Mouse (Mus musculus): ENCODE data around the gene Lsamp.
A peak's percentile ranks its signal among the peaks of the same experiment; 100 is the strongest.

The Lsamp gene

GRCm38 (mm10) chr16:39984205-39984634 lies at the start of gene Lsamp:
Gene Lsamp, plus strand, starts transcription at chr16:39984361.
- DNase-seq (ENCODE audit: low spot score): peak; percentile 16

- DNase-seq (ENCODE audit: low spot score): no peak
Measured at GRCm38 (mm10) chr16:39957686-39958085, 26.5 kb upstream of the Lsamp start.

DNA sequence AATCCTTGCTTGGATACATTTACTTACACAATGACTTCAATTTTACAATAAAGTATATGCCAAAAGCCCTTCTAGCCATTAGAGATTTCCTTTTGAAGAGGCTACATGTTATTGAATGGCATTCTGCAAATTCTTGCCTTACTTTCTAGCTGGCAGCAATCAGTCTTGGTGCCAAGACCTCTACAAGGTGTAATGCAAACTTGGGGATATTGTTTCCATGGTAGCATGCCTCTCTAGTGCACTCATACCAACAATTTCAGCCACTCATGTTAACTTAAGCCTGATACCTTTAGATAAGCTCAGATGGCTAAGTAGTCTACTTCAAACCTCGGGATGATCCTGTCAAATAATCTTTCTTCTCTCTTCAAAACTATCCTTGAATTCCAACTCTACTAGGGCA lies 11.4 kb upstream of the Lsamp start:
- no peak for DNase-seq (ENCODE audit: low spot score)

GRCm38 (mm10) chr16:39984635-39985291 lies 602 bp downstream of the Lsamp start:
- DNase-seq (ENCODE audit: low spot score): no peak

DNA sequence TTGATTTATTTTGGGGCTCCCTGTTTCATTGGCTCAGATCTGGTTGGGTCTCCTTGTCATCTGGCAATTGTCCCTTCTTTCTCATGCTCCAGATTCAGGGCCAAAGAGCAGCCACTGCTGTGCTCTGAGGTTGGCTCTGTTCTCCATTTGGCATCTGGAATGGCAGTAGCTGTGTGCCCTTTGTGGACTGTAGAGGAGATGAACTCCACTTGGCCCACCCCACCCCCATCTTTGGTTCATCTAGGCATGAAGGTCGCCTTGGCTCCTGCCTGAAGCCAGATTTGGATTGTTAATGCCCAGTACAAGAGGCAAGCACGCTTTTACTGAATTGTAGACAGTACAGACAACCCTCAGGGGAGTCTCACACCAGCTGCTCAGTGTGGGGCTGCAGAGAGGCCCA lies 4.3 kb downstream of the Lsamp start:
- DNase-seq (ENCODE audit: low spot score): no peak

DNA sequence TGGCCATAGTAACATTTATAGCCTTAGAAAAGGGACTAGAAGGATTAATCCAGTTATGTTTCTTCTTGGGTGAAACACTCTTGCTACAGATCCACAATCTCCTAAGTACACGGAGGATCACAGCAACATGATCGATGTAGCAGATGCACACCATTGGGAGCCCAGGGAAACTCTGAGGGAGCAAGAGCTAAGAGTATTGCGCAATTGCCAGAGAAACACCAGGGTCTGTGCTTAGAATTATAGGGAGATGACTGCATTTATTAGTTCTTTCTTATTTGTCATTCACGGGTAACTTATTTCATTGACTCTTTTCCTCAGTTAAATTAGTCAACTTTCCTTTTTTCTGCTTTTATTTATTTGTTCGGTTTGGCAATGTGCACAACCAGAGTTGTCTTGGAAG lies 10.7 kb downstream of the Lsamp start:
- no peak for DNase-seq (ENCODE audit: low spot score)

DNA sequence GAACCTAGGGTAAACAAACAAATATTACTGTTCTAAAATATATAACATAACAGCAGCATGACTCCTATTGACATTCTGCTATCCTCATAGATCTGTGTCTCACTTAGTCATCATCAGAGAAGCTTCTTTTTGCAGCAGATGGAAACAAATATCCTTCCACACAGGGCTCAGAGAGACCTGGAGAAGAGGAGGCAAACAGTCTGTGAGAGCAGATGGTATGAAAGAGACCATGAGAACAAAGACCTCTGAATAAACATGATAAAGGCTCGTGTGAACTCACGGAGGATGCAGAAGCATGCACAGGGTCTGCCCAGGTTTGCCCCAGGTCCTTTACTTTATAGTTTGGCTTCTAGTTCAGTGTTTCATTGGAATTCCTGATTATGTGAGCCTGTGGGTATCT lies 24.6 kb downstream of the Lsamp start:
- no peak for DNase-seq (ENCODE audit: low spot score)

- DNase-seq (ENCODE audit: low spot score): no peak
Measured at GRCm38 (mm10) chr16:40011106-40011505, 26.9 kb downstream of the Lsamp start.

GRCm38 (mm10) chr16:40022611-40023010 lies 38.5 kb downstream of the Lsamp start:
- DNase-seq (ENCODE audit: low spot score): no peak

GRCm38 (mm10) chr16:40036719-40037118 lies 52.6 kb downstream of the Lsamp start:
- no peak for DNase-seq (ENCODE audit: low spot score)

DNA sequence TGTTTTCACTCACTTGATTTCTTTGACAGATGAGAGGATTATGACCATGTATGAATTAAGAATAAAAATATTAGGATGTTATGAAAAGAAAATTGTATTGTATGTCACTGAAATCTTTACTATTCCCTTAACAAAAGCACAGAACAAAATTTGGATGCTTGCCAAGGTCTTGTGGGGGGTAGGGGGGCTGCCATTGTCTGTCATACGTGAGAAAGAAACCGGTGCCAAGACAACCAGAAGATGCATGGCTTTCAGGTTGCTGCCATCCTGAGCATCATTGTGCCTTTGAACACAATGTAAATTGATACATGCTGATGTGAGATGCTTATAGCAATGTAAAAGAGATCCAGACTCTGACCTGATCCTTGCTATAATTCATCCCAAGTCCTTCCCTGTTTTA lies 75.4 kb downstream of the Lsamp start:
- no peak for DNase-seq (ENCODE audit: low spot score)

GRCm38 (mm10) chr16:40059968-40060367 lies 75.8 kb downstream of the Lsamp start:
- DNase-seq (ENCODE audit: low spot score): no peak

DNA sequence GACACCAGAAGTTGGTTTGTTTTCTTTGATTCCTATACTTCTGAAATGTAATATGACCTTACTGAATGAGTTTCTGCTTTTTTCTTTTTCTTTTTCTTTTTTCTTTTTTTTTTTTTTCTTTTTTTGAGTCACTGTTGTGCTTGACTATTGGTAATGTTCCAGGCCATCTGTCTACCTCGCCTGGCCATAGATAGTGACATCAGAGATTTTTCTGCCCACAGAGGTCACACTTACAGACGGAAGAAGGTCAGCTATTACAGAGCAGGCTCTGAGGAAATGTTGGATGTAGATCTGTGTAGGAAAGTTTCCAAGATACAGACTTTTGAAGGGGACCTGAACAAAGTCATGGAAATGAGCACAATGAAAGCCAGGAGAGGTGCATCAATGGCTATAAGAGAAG lies 76.3 kb downstream of the Lsamp start:
- no peak for DNase-seq (ENCODE audit: low spot score)

- DNase-seq (ENCODE audit: low spot score): no peak
Measured at GRCm38 (mm10) chr16:40075556-40075955, 91.4 kb downstream of the Lsamp start.

DNA sequence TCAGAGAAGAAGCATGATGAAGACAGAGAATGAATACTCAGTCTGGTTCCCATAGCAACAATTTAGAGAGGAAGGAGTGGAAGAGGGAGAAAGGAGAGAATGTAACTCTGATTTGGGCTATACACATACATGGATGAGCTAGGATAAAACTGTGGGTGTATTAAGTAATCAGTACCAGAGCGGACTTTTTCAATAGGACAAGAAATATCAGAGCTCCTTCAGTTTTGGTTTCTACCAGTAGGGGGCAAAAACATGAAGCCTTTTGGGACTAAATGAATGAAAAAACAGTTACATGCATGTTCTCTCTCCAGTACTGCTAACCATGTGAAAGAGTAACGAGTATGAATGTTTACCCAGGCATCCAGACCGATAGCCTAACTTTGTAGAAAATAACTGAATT lies 96.1 kb downstream of the Lsamp start:
- no peak for DNase-seq (ENCODE audit: low spot score)

DNA sequence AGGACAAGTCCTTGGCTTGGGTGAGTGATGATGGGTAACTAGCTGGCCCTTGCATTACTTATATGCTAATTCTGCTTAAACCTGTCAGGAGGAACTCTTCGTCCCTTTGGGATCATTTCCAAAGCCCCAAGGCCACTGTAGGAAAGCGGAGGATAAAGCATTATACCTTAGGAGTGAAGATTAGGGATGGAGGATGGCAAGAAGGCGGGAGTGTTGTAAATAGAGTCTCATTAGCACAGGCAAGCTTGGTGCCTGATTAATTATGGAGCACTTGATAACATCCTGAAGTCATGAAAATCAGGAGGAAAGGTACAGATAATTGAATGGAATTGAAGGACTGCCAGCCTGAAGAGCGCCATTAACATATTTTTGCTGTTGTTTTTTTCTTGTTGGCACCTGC lies 120.2 kb downstream of the Lsamp start:
- DNase-seq (ENCODE audit: low spot score): no peak

- no peak for DNase-seq (ENCODE audit: low spot score)
Measured at GRCm38 (mm10) chr16:40182918-40183317, 198.8 kb downstream of the Lsamp start.

DNA sequence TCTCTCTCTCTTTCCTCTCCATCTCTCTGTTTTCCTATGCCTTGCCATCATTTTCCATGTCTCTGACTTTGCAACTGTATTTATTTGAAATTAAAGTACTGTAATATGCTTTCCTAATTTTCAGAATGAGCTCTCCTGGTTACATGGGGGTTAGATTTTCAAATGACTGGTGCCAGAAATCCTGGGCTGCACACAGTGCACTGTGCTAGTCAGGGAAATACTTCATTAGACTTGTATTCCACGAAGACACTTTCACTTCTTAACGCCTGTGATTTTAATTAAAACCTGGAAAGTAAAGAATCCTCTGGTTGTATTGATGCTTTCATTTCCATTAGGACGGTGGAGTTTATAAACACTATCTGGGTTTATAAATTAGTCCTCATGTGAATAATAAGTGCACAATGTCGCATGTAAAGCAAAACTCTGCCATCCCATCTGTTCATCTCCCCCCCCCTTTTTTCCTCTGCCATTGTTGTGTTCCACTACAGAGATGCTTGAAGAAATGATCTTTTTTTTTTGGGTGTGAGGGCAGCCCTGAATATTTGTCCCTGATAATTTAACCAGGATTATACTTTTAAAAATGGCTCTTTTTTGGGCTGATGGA lies 203.9 kb downstream of the Lsamp start:
- no peak for DNase-seq (ENCODE audit: low spot score)

DNA sequence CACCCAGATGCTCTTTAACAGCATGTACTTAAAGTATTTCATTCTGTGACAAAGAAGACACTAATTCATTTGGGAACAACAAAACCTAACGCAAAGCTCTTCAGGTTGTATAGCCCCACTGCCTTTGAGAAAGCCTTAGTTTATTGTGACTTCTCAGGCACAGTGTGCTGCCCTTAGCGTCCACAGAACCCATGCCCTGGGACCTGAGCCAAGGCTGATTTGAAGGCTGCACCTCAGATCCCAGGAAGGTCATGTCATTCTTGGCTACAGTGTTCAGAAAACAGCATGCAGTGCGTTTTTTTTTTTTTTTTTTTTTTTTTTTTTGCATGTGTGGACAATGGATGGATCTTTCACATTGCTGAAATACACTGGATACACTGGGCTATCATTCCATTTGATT lies 210.2 kb downstream of the Lsamp start:
- DNase-seq (ENCODE audit: low spot score): no peak

DNA sequence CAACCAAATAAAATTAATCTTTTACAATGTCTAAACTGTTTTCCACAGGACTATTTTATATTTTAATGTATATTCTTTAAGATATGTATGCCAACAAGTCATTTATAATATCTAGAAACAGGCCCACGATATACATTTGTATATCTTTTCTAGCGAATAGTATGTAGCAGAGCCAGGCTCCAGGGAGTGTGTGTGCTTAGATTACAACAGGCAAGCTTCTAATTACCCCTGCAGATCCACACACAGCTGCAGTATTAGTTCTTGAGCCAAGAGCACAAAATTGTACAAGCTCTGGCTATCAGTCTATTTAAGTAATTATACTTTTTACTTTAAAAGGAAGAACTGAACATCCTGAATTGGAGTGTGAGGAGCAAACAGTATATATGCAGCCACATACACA lies 210.7 kb downstream of the Lsamp start:
- no peak for DNase-seq (ENCODE audit: low spot score)

- DNase-seq (ENCODE audit: low spot score): no peak
Measured at GRCm38 (mm10) chr16:40228627-40229026, 244.5 kb downstream of the Lsamp start.

- DNase-seq (ENCODE audit: low spot score): no peak
Measured at GRCm38 (mm10) chr16:40233066-40233465, 248.9 kb downstream of the Lsamp start.

- DNase-seq (ENCODE audit: low spot score): no peak
Measured at GRCm38 (mm10) chr16:40234151-40234895, 250.2 kb downstream of the Lsamp start.
